Mouse (Mus musculus) hindbrain, embryonic 12.5 days (tissue): Measurements from ENCODE around the gene Calcoco1. TPM values are rescaled to one million over a fixed set of nuclear protein-coding genes. Genes with fewer than 3 reads are reported as not detected.

Experiments used
- ATAC-seq: fragments of 200-750 bp; cut with Nextera tagmentation; 2 replicates; pipeline ENCODE4 v1.8.0; 2017; ENCODE audit warnings: moderate TSS enrichment; ENCODE audit not compliant: low FRiP score
- H3K27ac ChIP-seq: fragments of 300-500 bp; sonication (generic); 2 replicates; pipeline ENCODE4 v1.5.1; 2016; ENCODE audit warnings: mild to moderate bottlenecking
- H3K27me3 ChIP-seq: fragments of 300-500 bp; sonication (generic); 2 replicates; pipeline ENCODE4 v1.6.1; 2016; ENCODE audit warnings: mild to moderate bottlenecking
- H3K36me3 ChIP-seq: fragments of 300-500 bp; sonication (generic); 2 replicates; pipeline ENCODE4 v1.6.1; 2016; ENCODE audit warnings: mild to moderate bottlenecking
- H3K4me1 ChIP-seq: fragments of 300-500 bp; sonication (generic); 2 replicates; pipeline ENCODE4 v1.6.1; 2016
- H3K4me2 ChIP-seq: fragments of 300-500 bp; sonication (generic); replicated peaks from 2 replicates; pipeline ENCODE4 v1.6.1; 2016; ENCODE audit warnings: mild to moderate bottlenecking
- H3K4me3 ChIP-seq: fragments of 300-500 bp; sonication (generic); 2 replicates; pipeline ENCODE4 v1.5.1; 2016; ENCODE audit warnings: mild to moderate bottlenecking
- H3K9ac ChIP-seq: fragments of 300-500 bp; sonication (generic); 2 replicates; pipeline ENCODE4 v1.6.1; 2016; ENCODE audit warnings: mild to moderate bottlenecking, moderate library complexity
- H3K9me3 ChIP-seq: fragments of 300-500 bp; sonication (generic); replicated peaks from 2 replicates; pipeline ENCODE4 v1.6.1; 2016; ENCODE audit warnings: mild to moderate bottlenecking
- WGBS: fragments of 180-500 bp; shearing (Covaris S2); methylation state at CpG from one replicate; pipeline ENCODE4 v1.1.7; 2016; 5-methylcytosine and 5-hydroxymethylcytosine counted together
- polyA plus RNA-seq: library from polyadenylated mRNA; unstranded; fragments of >200 nt; fragmentation: Nextera tagmentation; extraction: Ambion mirVana; gene quantifications from 2 replicates; pipeline ENCODE4 v1.2.1, GENCODE M21; 2016

The Calcoco1 gene
- polyA plus RNA-seq, 1 experiment from 2014 or later: 47.3 TPM

DNA sequence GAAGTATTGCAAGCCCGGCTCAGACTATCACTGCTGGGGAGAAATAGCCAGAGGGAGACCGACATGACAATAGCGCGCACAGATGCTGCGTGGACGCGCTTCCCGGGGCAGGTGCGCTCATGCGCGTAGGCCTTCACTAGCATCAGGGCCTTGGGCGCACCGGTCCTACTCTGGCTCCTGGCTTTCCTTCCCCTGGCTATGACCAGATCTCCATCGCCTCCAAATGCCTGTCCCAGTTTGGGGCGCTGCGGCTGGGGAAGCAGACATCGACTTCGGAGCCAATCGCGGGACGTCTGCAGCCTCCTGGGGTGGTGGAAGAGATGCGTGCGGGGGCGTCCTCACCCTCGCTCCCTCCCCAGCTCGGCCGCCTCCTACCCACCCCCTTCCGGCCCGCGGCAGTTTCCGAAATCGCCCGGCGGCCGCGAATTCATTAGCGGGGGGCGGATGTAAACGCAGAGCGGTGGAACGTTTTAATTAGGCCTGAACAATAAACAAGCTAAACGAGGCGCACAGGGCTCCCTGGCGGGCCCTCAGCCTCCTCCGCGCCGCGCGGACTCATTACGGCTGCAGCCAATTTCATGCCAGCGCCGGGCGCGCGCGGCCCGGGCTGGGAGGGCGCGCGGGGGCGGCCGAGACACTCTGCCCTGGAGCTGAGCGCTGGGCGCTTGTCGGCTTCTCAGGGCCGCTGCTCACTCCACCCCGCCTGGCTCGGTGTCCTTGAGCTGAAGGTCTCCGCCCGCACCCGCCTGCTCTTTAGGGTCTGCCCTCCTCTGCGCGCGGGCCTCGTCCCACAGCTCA is 24.7 kb upstream of the Calcoco1 start:
- Histone ChIP-seq H3K9ac (peak overlapping the region; percentile 61), H3K9me3 (no peaks in the 10 kb centered on the region), H3K27ac (peak overlapping the region; percentile 93), H3K4me2 (peak overlapping the region; percentile 70), H3K36me3 (no peaks in the 10 kb centered on the region), H3K27me3 (peaks cover 93% of the 10 kb centered on the region), H3K4me3 (peak overlapping the region; percentile 35), H3K4me1 (peaks cover 54% of the 10 kb centered on the region)
- WGBS: 1% methylated on average over 67 of the region's 75 CpGs
- peak; percentile 66 for ATAC-seq

DNA sequence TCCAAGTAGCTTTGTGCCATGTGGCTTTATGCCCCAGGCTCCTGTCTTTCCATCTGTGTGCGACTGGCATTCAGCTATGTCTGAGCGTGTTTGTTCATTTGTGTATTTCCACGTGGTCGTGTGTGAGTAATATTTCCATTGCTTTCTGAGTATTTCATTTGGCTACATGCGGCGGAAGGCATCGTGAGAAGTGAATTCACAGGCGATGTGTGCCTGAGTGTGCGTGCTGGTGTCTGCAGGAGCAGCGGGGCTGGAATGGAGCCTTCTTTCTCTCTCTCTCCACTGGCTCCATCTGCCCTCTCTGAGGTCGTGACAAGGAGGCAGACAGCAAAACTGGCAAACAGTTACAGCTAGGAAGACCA is 24.1 kb upstream of the Calcoco1 start:
- H3K36me3 ChIP-seq: no peaks in the 10 kb centered on the region
- no peak for ATAC-seq
- WGBS: 7% methylated on average over 11 of the region's 11 CpGs
- peak overlapping the region; percentile 93 for H3K27ac ChIP-seq
- H3K4me1 ChIP-seq: peaks cover 54% of the 10 kb centered on the region
- H3K9ac ChIP-seq: peak overlapping the region; percentile 61
- H3K4me2 ChIP-seq: peak overlapping the region; percentile 70
- H3K27me3 ChIP-seq: peaks cover 93% of the 10 kb centered on the region
- peak overlapping the region; percentile 35 for H3K4me3 ChIP-seq
- H3K9me3 ChIP-seq: no peaks in the 10 kb centered on the region

DNA sequence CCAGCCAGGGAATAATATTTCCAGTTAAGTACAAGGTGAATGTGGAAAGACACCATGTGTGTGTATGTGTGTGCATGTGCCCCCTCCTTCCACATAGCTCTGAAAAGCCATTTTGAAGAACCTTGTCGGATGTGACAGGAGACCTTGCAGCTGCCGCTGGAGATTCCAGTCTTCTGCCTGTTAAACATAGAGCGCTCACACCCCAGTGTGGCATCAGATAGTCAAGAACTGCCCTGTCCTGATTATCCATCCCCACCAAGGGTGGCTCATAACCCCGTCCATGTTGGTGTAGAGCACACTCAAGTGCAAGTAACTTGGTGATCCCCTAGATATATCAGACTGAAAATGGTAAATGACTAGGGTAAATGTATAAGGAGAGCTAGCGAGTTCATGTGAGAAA is 23.4 kb upstream of the Calcoco1 start:
- H3K9me3 ChIP-seq: no peaks in the 10 kb centered on the region
- peak overlapping the region; percentile 93 for H3K27ac ChIP-seq
- H3K9ac ChIP-seq: no peak overlapping the region
- no peak for ATAC-seq
- H3K4me1 ChIP-seq: peaks cover 54% of the 10 kb centered on the region
- no peak overlapping the region for H3K4me2 ChIP-seq
- H3K36me3 ChIP-seq: no peaks in the 10 kb centered on the region
- H3K4me3 ChIP-seq: no peak overlapping the region
- WGBS: 20% methylated on average over 5 of the region's 5 CpGs
- peaks cover 90% of the 10 kb centered on the region for H3K27me3 ChIP-seq

- H3K27me3 ChIP-seq: peaks cover 84% of the 10 kb centered on the region
- no peaks in the 10 kb centered on the region for H3K36me3 ChIP-seq
- no peaks in the 10 kb centered on the region for H3K9me3 ChIP-seq
- WGBS: 7% methylated on average over 9 of the region's 9 CpGs
- ATAC-seq: no peak
- H3K27ac ChIP-seq: peak overlapping the region; percentile 93
- H3K4me2 ChIP-seq: no peak overlapping the region
- peaks cover 54% of the 10 kb centered on the region for H3K4me1 ChIP-seq
- H3K9ac ChIP-seq: peak overlapping the region; percentile 41
- H3K4me3 ChIP-seq: no peak overlapping the region
These were observed 22.9 kb upstream of the Calcoco1 start for GRCm38 (mm10) chr15:102744831-102745230.

GRCm38 (mm10) chr15:102744416-102744815 is 22.4 kb upstream of the Calcoco1 start:
- Histone ChIP-seq H3K36me3 (no peaks in the 10 kb centered on the region), H3K9me3 (no peaks in the 10 kb centered on the region), H3K27me3 (peaks cover 80% of the 10 kb centered on the region), H3K4me2 (peak overlapping the region; percentile 35), H3K9ac (peak overlapping the region; percentile 41), H3K4me3 (no peak overlapping the region), H3K27ac (peak overlapping the region; percentile 93), H3K4me1 (peaks cover 54% of the 10 kb centered on the region)
- 0 out of 2 replicates have a peak, but pooled peaks have one; percentile 8 for ATAC-seq
- 7% methylated on average over 7 of the region's 7 CpGs for WGBS

GRCm38 (mm10) chr15:102743996-102744395 is 22.0 kb upstream of the Calcoco1 start:
- Histone ChIP-seq H3K9me3 (no peaks in the 10 kb centered on the region), H3K4me1 (peaks cover 51% of the 10 kb centered on the region), H3K4me3 (no peak overlapping the region), H3K36me3 (no peaks in the 10 kb centered on the region), H3K4me2 (peak overlapping the region; percentile 35), H3K27ac (peak overlapping the region; percentile 93), H3K27me3 (peaks cover 80% of the 10 kb centered on the region), H3K9ac (peak overlapping the region; percentile 41; the same call in 1 of the 2 replicates)
- under 1% methylated on average over 14 of the region's 14 CpGs for WGBS
- ATAC-seq: peak; percentile 68

DNA sequence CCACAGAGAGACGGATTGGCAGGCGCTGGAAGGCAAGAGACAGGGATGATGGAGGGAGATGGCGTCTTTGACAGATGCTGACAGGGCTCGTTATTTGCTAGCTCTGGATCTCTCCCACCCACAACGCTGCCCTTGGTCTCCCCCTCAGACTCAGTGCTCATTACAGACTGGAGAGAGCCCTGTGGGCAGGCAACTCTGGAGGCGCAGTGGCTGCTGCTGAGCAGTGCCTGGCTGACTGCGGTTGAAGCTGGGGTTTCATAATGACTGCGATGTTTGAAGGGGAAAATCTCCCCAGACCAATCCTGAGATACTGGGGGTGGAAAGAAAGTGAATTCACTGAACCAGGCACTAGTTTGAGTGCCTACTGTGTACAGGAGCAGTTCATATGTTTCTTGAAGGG is 21.2 kb upstream of the Calcoco1 start:
- 21% methylated on average over 8 of the region's 8 CpGs for WGBS
- no peaks in the 10 kb centered on the region for H3K9me3 ChIP-seq
- H3K4me2 ChIP-seq: no peak overlapping the region
- H3K4me3 ChIP-seq: no peak overlapping the region
- H3K27ac ChIP-seq: peak overlapping the region; percentile 93
- H3K27me3 ChIP-seq: peaks cover 73% of the 10 kb centered on the region
- ATAC-seq: no peak
- peaks cover 51% of the 10 kb centered on the region for H3K4me1 ChIP-seq
- no peak overlapping the region for H3K9ac ChIP-seq
- no peaks in the 10 kb centered on the region for H3K36me3 ChIP-seq

GRCm38 (mm10) chr15:102742589-102742988 is 20.6 kb upstream of the Calcoco1 start:
- Histone ChIP-seq H3K27ac (peak overlapping the region; percentile 93), H3K36me3 (no peaks in the 10 kb centered on the region), H3K4me3 (no peak overlapping the region), H3K9ac (no peak overlapping the region), H3K9me3 (no peaks in the 10 kb centered on the region), H3K4me2 (no peak overlapping the region), H3K27me3 (peaks cover 69% of the 10 kb centered on the region), H3K4me1 (peaks cover 47% of the 10 kb centered on the region)
- ATAC-seq: 0 out of 2 replicates have a peak, but pooled peaks have one; percentile 35
- WGBS: 1% methylated on average over 10 of the region's 10 CpGs

- Histone ChIP-seq H3K9me3 (no peaks in the 10 kb centered on the region), H3K4me3 (no peak overlapping the region), H3K27me3 (peaks cover 65% of the 10 kb centered on the region), H3K9ac (no peak overlapping the region), H3K4me1 (peaks cover 42% of the 10 kb centered on the region), H3K27ac (no peak overlapping the region), H3K4me2 (no peak overlapping the region), H3K36me3 (no peaks in the 10 kb centered on the region)
- 29% methylated on average over 15 of the region's 15 CpGs for WGBS
- no peak for ATAC-seq
These were observed 17.7 kb upstream of the Calcoco1 start for GRCm38 (mm10) chr15:102739520-102740297.

- Histone ChIP-seq H3K9ac (no peak overlapping the region), H3K4me1 (peaks cover 29% of the 10 kb centered on the region), H3K36me3 (no peaks in the 10 kb centered on the region), H3K4me3 (no peak overlapping the region), H3K9me3 (no peaks in the 10 kb centered on the region), H3K4me2 (no peak overlapping the region), H3K27me3 (peaks cover 58% of the 10 kb centered on the region), H3K27ac (no peak overlapping the region)
- no peak for ATAC-seq
- 63% methylated on average over 2 of the region's 2 CpGs for WGBS
These were observed 16.5 kb upstream of the Calcoco1 start for GRCm38 (mm10) chr15:102738434-102738833.

- H3K27me3 ChIP-seq: peaks cover 60% of the 10 kb centered on the region
- no peak overlapping the region for H3K4me2 ChIP-seq
- ATAC-seq: no peak
These were observed 15.1 kb upstream of the Calcoco1 start for GRCm38 (mm10) chr15:102737092-102737491.

DNA sequence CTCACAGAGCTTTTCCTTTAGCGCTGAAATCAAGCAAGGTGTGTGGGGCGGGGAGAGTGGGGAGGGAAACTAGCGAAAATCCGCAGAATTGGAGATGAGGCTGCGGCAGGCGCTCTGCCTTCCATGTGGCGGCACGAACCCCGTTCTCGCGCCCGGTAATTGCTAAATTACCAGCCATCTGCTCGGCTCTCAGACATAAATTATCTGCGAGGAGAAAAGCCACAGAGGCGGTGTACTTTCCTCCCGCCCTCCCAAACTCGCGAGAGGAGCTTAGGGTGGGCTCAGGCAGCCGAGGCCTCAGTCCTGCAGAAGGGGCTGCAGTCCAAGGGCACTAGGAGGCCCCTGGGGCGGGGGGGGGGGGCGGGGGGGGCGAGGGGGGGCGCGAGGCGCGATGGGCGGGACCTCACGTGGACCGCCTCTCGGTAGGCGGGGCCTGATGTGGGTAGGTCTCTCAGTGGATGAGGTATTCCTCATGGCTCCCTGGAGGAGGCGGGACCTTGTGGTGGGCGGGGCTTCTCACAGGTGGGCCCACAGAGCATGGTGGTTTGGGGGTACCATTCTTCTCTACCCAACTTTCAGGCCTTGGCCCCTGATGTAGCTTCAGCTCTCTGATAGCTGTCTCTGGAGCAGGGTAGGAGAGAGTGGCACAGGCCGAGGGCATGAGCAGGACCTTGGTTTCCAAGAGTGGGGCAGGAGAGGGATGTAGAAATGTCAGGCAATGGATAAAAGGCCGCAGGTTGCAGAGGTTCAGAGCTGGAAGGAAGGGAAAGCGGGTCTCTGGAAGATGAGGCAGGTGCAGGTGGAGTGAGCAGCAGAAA is 14.4 kb upstream of the Calcoco1 start:
- Histone ChIP-seq H3K4me1 (peaks cover 21% of the 10 kb centered on the region), H3K36me3 (no peaks in the 10 kb centered on the region), H3K4me2 (peak overlapping the region; percentile 50), H3K4me3 (peak overlapping the region; percentile 11), H3K9me3 (no peaks in the 10 kb centered on the region), H3K27me3 (peaks cover 54% of the 10 kb centered on the region), H3K9ac (no peak overlapping the region), H3K27ac (no peak overlapping the region; the same call in 1 of the 2 replicates)
- peak; percentile 51; the same call in 1 of the 2 replicates for ATAC-seq
- WGBS: 14% methylated on average over 32 of the region's 36 CpGs

More at GRCm38 (mm10) chr15:102737092-102737491, 15.1 kb upstream of the Calcoco1 start:
- WGBS: 81% methylated on average over 19 of the region's 19 CpGs
- Histone ChIP-seq H3K36me3 (no peaks in the 10 kb centered on the region), H3K27ac (no peak overlapping the region), H3K9me3 (no peaks in the 10 kb centered on the region), H3K9ac (no peak overlapping the region), H3K4me1 (peaks cover 21% of the 10 kb centered on the region), H3K4me3 (no peak overlapping the region)
